Mouse (Mus musculus) myocyte (in vitro differentiated cells): ENCODE measurements at regions not wholly inside any gene's neighbourhood (a gene's known extent, or its start where the extent isn't known, plus 50 kb on each side); places are given as distances from the start of the nearest gene placed in this dataset.
"Not testable (repeated sequence)": the region's sequence is repeated elsewhere in the genome, so short reads cannot be mapped to it uniquely, and the experiment has no call there.

ENCODE experiments used
- E2F4 ChIP-seq: IDR thresholded peaks from one replicate; pipeline ENCODE4 v1.6.1; 2011; ENCODE audit warnings: mild to moderate bottlenecking, control low read depth, moderate library complexity; ENCODE audit not compliant: insufficient read depth
- MAX ChIP-seq: IDR thresholded peaks from one replicate; pipeline ENCODE4 v1.6.1; 2011; ENCODE audit warnings: low read depth, mild to moderate bottlenecking, control low read depth
- POLR2A ChIP-seq: IDR thresholded peaks from one replicate; pipeline ENCODE4 v1.6.1; 2011; ENCODE audit warnings: low read depth, mild to moderate bottlenecking, control low read depth, moderate library complexity; ENCODE audit not compliant: insufficient read length
- TCF12 ChIP-seq: IDR thresholded peaks from one replicate; pipeline ENCODE4 v1.6.1; 2011; ENCODE audit warnings: mild to moderate bottlenecking, control low read depth; ENCODE audit not compliant: poor library complexity, insufficient read depth, severe bottlenecking
- TCF3 ChIP-seq: IDR thresholded peaks from one replicate; pipeline ENCODE4 v1.6.1; 2011; ENCODE audit warnings: low read depth, control low read depth; ENCODE audit not compliant: insufficient read length
- USF1 ChIP-seq: IDR thresholded peaks from one replicate; pipeline ENCODE4 v1.6.1; 2011; ENCODE audit warnings: low read depth, mild to moderate bottlenecking, control low read depth, moderate library complexity

DNA sequence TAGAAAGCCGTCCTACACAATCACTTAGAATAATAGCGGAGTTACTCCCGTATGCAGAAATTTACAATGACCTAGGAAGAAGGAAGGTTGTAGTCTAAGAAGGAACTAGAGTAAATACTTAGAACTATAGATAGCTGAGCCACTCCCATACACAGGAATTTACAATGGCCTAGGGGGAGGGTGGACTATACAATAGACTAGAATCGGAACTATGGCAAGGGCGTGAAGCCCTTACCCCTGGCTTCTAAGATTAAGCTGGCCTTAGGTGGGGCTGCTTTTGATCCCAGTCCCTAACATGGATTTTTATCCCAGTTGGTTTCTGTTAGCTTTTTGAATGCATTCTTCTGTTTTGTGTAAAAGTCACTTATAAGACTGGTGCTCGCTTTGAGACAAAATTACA lies 352.6 kb upstream of the Ccdc54 start:
- TF ChIP-seq USF1, TCF3, TCF12, POLR2A, MAX, E2F4: not testable (repeated sequence)
